Comparison of ENCODE assay signal across 8 mouse cellular contexts in genomic region chrX:20662716-20663443, GRCm38 (mm10). TPM values are rescaled to one million over a fixed set of nuclear protein-coding genes. Genes with fewer than 3 reads are reported as not detected.
DNase-seq lines count a peak whose midpoint lies in the region; ATAC-seq and TF ChIP-seq lines count a peak whose summit lies in the region.

No protein-coding gene starts in this region.

- peak; percentile 50; the same call in 1 of the 2 replicates for TF ChIP-seq POLR2A in limb, embryonic 14.5 days (IDR thresholded peaks at IDR 0.05; ENCODE audit: borderline replicate concordance, extremely low read depth, insufficient read depth, insufficient read length)

- no peaks in the 10 kb centered on the region for H3K4me1 ChIP-seq in embryonic facial prominence, embryonic 14.5 days (ENCODE audit: control insufficient read depth, insufficient read depth, low read length)
- peaks cover 2% of the 10 kb centered on the region for H3K4me1 ChIP-seq in limb, embryonic 14.5 days (ENCODE audit: control insufficient read depth, insufficient read depth, low read length)
- no peaks in the 10 kb centered on the region for H3K4me1 ChIP-seq in midbrain, postnatal 0 days (ENCODE audit: insufficient read depth, low read length)

- H3K4me3 ChIP-seq in embryonic facial prominence, embryonic 14.5 days (ENCODE audit: low read depth, low read length) = peak overlapping the region; percentile 58
- H3K4me3 ChIP-seq in limb, embryonic 14.5 days (replicated peaks; ENCODE audit: low read length) = peak overlapping the region; percentile 55
- peak overlapping the region; percentile 56 for H3K4me3 ChIP-seq in midbrain, postnatal 0 days (ENCODE audit: low read depth, low read length)

- WGBS in embryonic facial prominence, embryonic 14.5 days = 25% methylated on average over 22 of the region's 28 CpGs
- WGBS in limb, embryonic 14.5 days = 10% methylated on average over 24 of the region's 28 CpGs
- WGBS in midbrain, postnatal 0 days = 24% methylated on average over 27 of the region's 28 CpGs

- no peaks in the 10 kb centered on the region for H3K9me3 ChIP-seq in embryonic facial prominence, embryonic 14.5 days (ENCODE audit: control insufficient read depth, low read length)
- H3K9me3 ChIP-seq in limb, embryonic 14.5 days (ENCODE audit: control insufficient read depth, low read length) = no peaks in the 10 kb centered on the region
- no peaks in the 10 kb centered on the region for H3K9me3 ChIP-seq in midbrain, postnatal 0 days (ENCODE audit: low read length)

- peak overlapping the region; percentile 76 for H3K9ac ChIP-seq in embryonic facial prominence, embryonic 14.5 days (ENCODE audit: low read depth, low read length)
- peak overlapping the region; percentile 65 for H3K9ac ChIP-seq in limb, embryonic 14.5 days (ENCODE audit: low read depth, low read length, severe bottlenecking)
- H3K9ac ChIP-seq in midbrain, postnatal 0 days (replicated peaks; ENCODE audit: low read length, poor library complexity, severe bottlenecking) = peak overlapping the region; percentile 74

- H3K27me3 ChIP-seq in embryonic facial prominence, embryonic 14.5 days (replicated peaks; ENCODE audit: control insufficient read depth, insufficient read depth, low read length) = no peaks in the 10 kb centered on the region
- no peaks in the 10 kb centered on the region for H3K27me3 ChIP-seq in limb, embryonic 14.5 days (ENCODE audit: control insufficient read depth, insufficient read depth, low read length)
- no peaks in the 10 kb centered on the region for H3K27me3 ChIP-seq in midbrain, postnatal 0 days (ENCODE audit: insufficient read depth, low read length)

- ATAC-seq in embryonic facial prominence, embryonic 14.5 days (ENCODE audit: low read depth) = peak; percentile 92
- peak; percentile 88 for ATAC-seq in limb, embryonic 14.5 days (ENCODE audit: low FRiP score, low read depth)
- ATAC-seq in midbrain, postnatal 0 days (ENCODE audit: low FRiP score) = peak; percentile 91

- TF ChIP-seq CTCF in midbrain, postnatal 0 days (IDR thresholded peaks at IDR 0.05) = peak; percentile 75

- peak overlapping the region; percentile 79 for H3K27ac ChIP-seq in embryonic facial prominence, embryonic 14.5 days (replicated peaks; ENCODE audit: low read depth, low read length)
- peak overlapping the region; percentile 71; the same call in 1 of the 2 replicates for H3K27ac ChIP-seq in limb, embryonic 14.5 days (replicated peaks; ENCODE audit: low read depth, low read length)
- H3K27ac ChIP-seq in midbrain, postnatal 0 days (ENCODE audit: low read depth, low read length) = peak overlapping the region; percentile 94

- peak; percentile 95 for DNase-seq in 3T3-L1 (ENCODE audit: low read depth, low spot score)
- peak; percentile 20 to 64 for DNase-seq in adrenal gland, postnatal 4 days (ENCODE audit: low spot score in 2 of 2)
- peak; percentile 97 for DNase-seq in embryonic facial prominence, embryonic 14.5 days (ENCODE audit: low spot score)
- peak; percentile 87 for DNase-seq in heart, adult 8-10 months (ENCODE audit: low spot score)
- DNase-seq in kidney, adult 9 months = peak; percentile 93
- peak; percentile 91 for DNase-seq in limb, embryonic 14.5 days (ENCODE audit: low spot score)
- peak; percentile 95 for DNase-seq in midbrain, postnatal 0 days (ENCODE audit: low spot score)
- peak; percentile 63 to 70 for DNase-seq in spleen, postnatal 14 days (ENCODE audit: low spot score in 2 of 2)

- H3K36me3 ChIP-seq in embryonic facial prominence, embryonic 14.5 days (ENCODE audit: control insufficient read depth, insufficient read depth, low read length) = 0 out of 2 replicates have a peak, but pooled peaks cover 7% of the 10 kb centered on the region
- peaks cover 6% of the 10 kb centered on the region for H3K36me3 ChIP-seq in limb, embryonic 14.5 days (ENCODE audit: control insufficient read depth, insufficient read depth, low read length)
- H3K36me3 ChIP-seq in midbrain, postnatal 0 days (ENCODE audit: insufficient read depth, low read length) = no peaks in the 10 kb centered on the region

- H3K4me2 ChIP-seq in embryonic facial prominence, embryonic 14.5 days (ENCODE audit: low read depth, low read length) = peak overlapping the region; percentile 61
- H3K4me2 ChIP-seq in limb, embryonic 14.5 days (replicated peaks; ENCODE audit: low read depth, low read length, severe bottlenecking) = peak overlapping the region; percentile 44
- peak overlapping the region; percentile 44 for H3K4me2 ChIP-seq in midbrain, postnatal 0 days (ENCODE audit: low read depth, low read length, poor library complexity, severe bottlenecking)

RNA-seq across cellular contexts. Expression of gene Uba1, which starts 4.8 kb away (rescaled TPM):
- total RNA-seq in adrenal gland, postnatal 4 days (2021) = 100 to 1,000 TPM; 348 to 400 TPM
- 165 and 192 TPM in 2 replicates for polyA plus RNA-seq in embryonic facial prominence, embryonic 14.5 days (2014; fragmentation: Nextera tagmentation; extraction: Ambion mirVana)
- total RNA-seq in heart, adult 8-10 months (2022) = 100 to 1,000 TPM; 197 to 257 (median 214) TPM
- 246 and 331 TPM in 2 replicates for polyA plus RNA-seq in limb, embryonic 14.5 days (2012; rRNA removed)
- 181 and 183 TPM in 2 replicates for polyA plus RNA-seq in limb, embryonic 14.5 days (2014; fragmentation: Nextera tagmentation; extraction: Ambion mirVana)
- 594 and 646 TPM in 2 replicates for total RNA-seq in midbrain, postnatal 0 days (2014; rRNA removed)
- 263 and 265 TPM in 2 replicates for polyA plus RNA-seq in midbrain, postnatal 0 days (2015; fragmentation: Nextera tagmentation; extraction: Ambion mirVana)

RNA-seq across cellular contexts. Expression of gene Cdk16, which starts 24.9 kb away (rescaled TPM):
- total RNA-seq in adrenal gland, postnatal 4 days (2021) = 100 to 1,000 TPM; 173 to 185 TPM
- polyA plus RNA-seq in embryonic facial prominence, embryonic 14.5 days (2014; fragmentation: Nextera tagmentation; extraction: Ambion mirVana) = 97.5 and 97.7 TPM in 2 replicates
- total RNA-seq in heart, adult 8-10 months (2022) = 100 to 1,000 TPM; 112 to 136 (median 121) TPM
- polyA plus RNA-seq in limb, embryonic 14.5 days (2012; rRNA removed) = 256 and 298 TPM in 2 replicates
- polyA plus RNA-seq in limb, embryonic 14.5 days (2014; fragmentation: Nextera tagmentation; extraction: Ambion mirVana) = 102 and 109 TPM in 2 replicates
- total RNA-seq in midbrain, postnatal 0 days (2014; rRNA removed) = 217 and 218 TPM in 2 replicates
- 171 and 173 TPM in 2 replicates for polyA plus RNA-seq in midbrain, postnatal 0 days (2015; fragmentation: Nextera tagmentation; extraction: Ambion mirVana)

RNA-seq across cellular contexts. Expression of gene Usp11, which starts 40.8 kb away (rescaled TPM):
- 10 to 100 TPM; 49.7 to 53.2 TPM for total RNA-seq in adrenal gland, postnatal 4 days (2021)
- 46.4 and 49.5 TPM in 2 replicates for polyA plus RNA-seq in embryonic facial prominence, embryonic 14.5 days (2014; fragmentation: Nextera tagmentation; extraction: Ambion mirVana)
- 1 to 10 TPM; 3.7 to 7.3 (median 5.9) TPM for total RNA-seq in heart, adult 8-10 months (2022)
- 78.3 and 87.0 TPM in 2 replicates for polyA plus RNA-seq in limb, embryonic 14.5 days (2012; rRNA removed)
- 43.5 and 49.7 TPM in 2 replicates for polyA plus RNA-seq in limb, embryonic 14.5 days (2014; fragmentation: Nextera tagmentation; extraction: Ambion mirVana)
- total RNA-seq in midbrain, postnatal 0 days (2014; rRNA removed) = 95.1 and 95.4 TPM in 2 replicates
- 76.2 and 77.0 TPM in 2 replicates for polyA plus RNA-seq in midbrain, postnatal 0 days (2015; fragmentation: Nextera tagmentation; extraction: Ambion mirVana)

RNA-seq across cellular contexts. Expression of gene Ndufb11, which starts 45.5 kb away (rescaled TPM):
- 100 to 1,000 TPM; 271 to 272 TPM for total RNA-seq in adrenal gland, postnatal 4 days (2021)
- polyA plus RNA-seq in embryonic facial prominence, embryonic 14.5 days (2014; fragmentation: Nextera tagmentation; extraction: Ambion mirVana) = 259 and 273 TPM in 2 replicates
- 100 to 1,000 TPM; 611 to 795 (median 691) TPM for total RNA-seq in heart, adult 8-10 months (2022)
- 133 and 173 TPM in 2 replicates for polyA plus RNA-seq in limb, embryonic 14.5 days (2012; rRNA removed)
- 249 and 262 TPM in 2 replicates for polyA plus RNA-seq in limb, embryonic 14.5 days (2014; fragmentation: Nextera tagmentation; extraction: Ambion mirVana)
- 96.6 and 109 TPM in 2 replicates for total RNA-seq in midbrain, postnatal 0 days (2014; rRNA removed)
- polyA plus RNA-seq in midbrain, postnatal 0 days (2015; fragmentation: Nextera tagmentation; extraction: Ambion mirVana) = 277 and 295 TPM in 2 replicates

RNA-seq across cellular contexts. Expression of gene Rbm10, which starts 45.6 kb away (rescaled TPM):
- total RNA-seq in adrenal gland, postnatal 4 days (2021) = 10 to 100 TPM; 34.5 to 39.9 TPM
- polyA plus RNA-seq in embryonic facial prominence, embryonic 14.5 days (2014; fragmentation: Nextera tagmentation; extraction: Ambion mirVana) = 43.5 and 51.3 TPM in 2 replicates
- 10 to 100 TPM; 16.6 to 21.8 (median 18.6) TPM for total RNA-seq in heart, adult 8-10 months (2022)
- polyA plus RNA-seq in limb, embryonic 14.5 days (2012; rRNA removed) = 73.6 and 86.5 TPM in 2 replicates
- polyA plus RNA-seq in limb, embryonic 14.5 days (2014; fragmentation: Nextera tagmentation; extraction: Ambion mirVana) = 51.7 and 56.8 TPM in 2 replicates
- 55.2 and 60.4 TPM in 2 replicates for total RNA-seq in midbrain, postnatal 0 days (2014; rRNA removed)
- polyA plus RNA-seq in midbrain, postnatal 0 days (2015; fragmentation: Nextera tagmentation; extraction: Ambion mirVana) = 27.5 and 28.7 TPM in 2 replicates

Comparison
In these comparisons a context has a peak if more than half of its experiments do, and no peak if none do; other contexts are left out.
1. Peak in every context shown above with its lines: DNase-seq, ATAC-seq, H3K4me3 ChIP-seq and H3K27ac ChIP-seq.
2. DNase-seq: peak in every context shown above with its lines; median percentile 97 in embryonic facial prominence, embryonic 14.5 days; 95 in 3T3-L1; 95 in midbrain, postnatal 0 days; 93 in kidney, adult 9 months; 91 in limb, embryonic 14.5 days; 87 in heart, adult 8-10 months; 66 in spleen, postnatal 14 days; 42 in adrenal gland, postnatal 4 days.
3. RNA of gene Usp11, which starts 40.8 kb away (total RNA-seq): 95.1 to 95.4 TPM in midbrain, postnatal 0 days and 49.7 to 53.2 TPM in adrenal gland, postnatal 4 days; 3.7 to 7.3 TPM in heart, adult 8-10 months; every median in the first group is over 4 times any median in the second.